Mouse (Mus musculus) midbrain, embryonic 16.5 days (tissue): ENCODE measurements around the gene Ccdc13. TPM values are rescaled to one million over a fixed set of nuclear protein-coding genes. Genes with fewer than 3 reads are reported as not detected.

Experiments
- ATAC-seq: fragments of 200-750 bp; cut with Nextera tagmentation; 2 replicates; pipeline ENCODE4 v1.8.0; 2017; ENCODE audit warnings: moderate TSS enrichment
- H3K27ac ChIP-seq: fragments of 300-500 bp; sonication (generic); 2 replicates; pipeline ENCODE4 v1.5.1; 2014; ENCODE audit warnings: mild to moderate bottlenecking, low read length, mixed read lengths
- H3K27me3 ChIP-seq: fragments of 300-500 bp; sonication (generic); 2 replicates; pipeline ENCODE4 v1.6.1; 2014; ENCODE audit warnings: low read depth, low read length, mixed read lengths; ENCODE audit not compliant: control insufficient read depth, insufficient read depth
- H3K36me3 ChIP-seq: fragments of 300-500 bp; sonication (generic); 2 replicates; pipeline ENCODE4 v1.6.1; 2014; ENCODE audit warnings: mild to moderate bottlenecking, low read length, moderate library complexity, mixed read lengths; ENCODE audit not compliant: control insufficient read depth, insufficient read depth
- H3K4me1 ChIP-seq: fragments of 300-500 bp; sonication (generic); 2 replicates; pipeline ENCODE4 v1.6.1; 2014; ENCODE audit warnings: mild to moderate bottlenecking, low read length, mixed read lengths; ENCODE audit not compliant: control insufficient read depth, insufficient read depth
- H3K4me2 ChIP-seq: fragments of 300-500 bp; sonication (generic); 2 replicates; pipeline ENCODE4 v1.6.1; 2014; ENCODE audit warnings: mild to moderate bottlenecking, low read length, mixed read lengths
- H3K4me3 ChIP-seq: fragments of 300-500 bp; sonication (generic); 2 replicates; pipeline ENCODE4 v1.5.1; 2014; ENCODE audit warnings: low read depth, mild to moderate bottlenecking, low read length, moderate library complexity, mixed read lengths
- H3K9ac ChIP-seq: fragments of 300-500 bp; sonication (generic); 2 replicates; pipeline ENCODE4 v1.6.1; 2014; ENCODE audit warnings: low read depth, low read length, mixed read lengths
- H3K9me3 ChIP-seq: fragments of 300-500 bp; sonication (generic); replicated peaks from 2 replicates; pipeline ENCODE4 v1.6.1; 2014; ENCODE audit warnings: mild to moderate bottlenecking, low read length, mixed read lengths; ENCODE audit not compliant: control insufficient read depth, poor library complexity, severe bottlenecking
- WGBS: fragments of 180-500 bp; shearing (Covaris S2); extraction: QIAGEN DNeasy Blood & Tissue Kit; methylation state at CpG from one replicate; pipeline ENCODE4 v1.1.7; 2014; 5-methylcytosine and 5-hydroxymethylcytosine counted together
- polyA plus RNA-seq: library from polyadenylated mRNA; unstranded; fragments of >200 nt; fragmentation: Nextera tagmentation; extraction: Ambion mirVana; gene quantifications from 2 replicates; pipeline ENCODE4 v1.2.1, GENCODE M21; 2015

The Ccdc13 gene
- polyA plus RNA-seq, 1 experiment from 2014 or later: 5.1 TPM

DNA sequence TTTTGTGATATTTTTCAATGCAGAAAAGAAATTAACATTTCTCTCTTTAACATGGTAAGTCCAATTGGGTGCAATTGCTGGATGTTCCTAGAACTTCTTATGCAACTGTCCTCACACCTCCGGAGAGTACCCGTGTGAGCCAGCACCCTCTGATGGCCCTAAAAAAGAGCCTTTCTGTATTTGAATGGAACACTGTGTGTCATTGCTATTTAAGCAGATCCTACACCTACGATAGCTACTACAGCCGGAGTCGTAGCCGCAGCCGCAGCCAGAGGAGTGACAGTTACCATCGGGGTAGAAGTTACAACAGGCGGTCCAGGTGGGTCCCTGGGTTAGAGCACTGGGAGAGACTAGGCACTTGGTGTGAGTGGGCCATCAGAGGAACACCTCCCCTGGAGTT lies 86.5 kb downstream of the Ccdc13 start:
- H3K9me3 ChIP-seq: no peaks in the 10 kb centered on the region
- no peak overlapping the region for H3K9ac ChIP-seq
- H3K27ac ChIP-seq: no peak overlapping the region
- no peak for ATAC-seq
- no peak overlapping the region for H3K4me3 ChIP-seq
- H3K4me2 ChIP-seq: no peak overlapping the region
- 98% methylated on average over 9 of the region's 9 CpGs for whole genome bisulfite sequencing
- 0 out of 2 replicates have a peak, but pooled peaks cover 3% of the 10 kb centered on the region for H3K4me1 ChIP-seq
- H3K36me3 ChIP-seq: peaks cover 39% of the 10 kb centered on the region
- H3K27me3 ChIP-seq: no peaks in the 10 kb centered on the region

Other genes starting within 250 kb of the Ccdc13 start
- gene Lyzl4, start 197.4 kb downstream of the Ccdc13 start, polyA plus RNA-seq: not detected in 2 replicates
- gene Vipr1, start 196.7 kb downstream of the Ccdc13 start, polyA plus RNA-seq: 0.15 and 0.53 TPM in 2 replicates
- 32.0 and 34.5 TPM in 2 replicates for gene Sec22c, start 134.0 kb downstream of the Ccdc13 start, polyA plus RNA-seq
- gene Ss18l2, start 129.1 kb downstream of the Ccdc13 start, polyA plus RNA-seq: 143 and 157 TPM in 2 replicates
- 45.3 and 63.1 TPM in 2 replicates for gene Nktr, start 120.3 kb downstream of the Ccdc13 start, polyA plus RNA-seq
- gene Zfp651, start 80.1 kb downstream of the Ccdc13 start, polyA plus RNA-seq: 21.1 and 23.6 TPM in 2 replicates
- 1.5 and 1.6 TPM in 2 replicates for gene Klhl40, start 61.9 kb downstream of the Ccdc13 start, polyA plus RNA-seq
- gene Hhatl, start 47.0 kb downstream of the Ccdc13 start, polyA plus RNA-seq: 0.16 TPM in 1 of 2 replicates, not detected in the other
- gene Higd1a, start 18.9 kb upstream of the Ccdc13 start, polyA plus RNA-seq: 143 and 154 TPM in 2 replicates
- gene Ackr2, start 58.9 kb upstream of the Ccdc13 start, polyA plus RNA-seq: 3.2 and 3.3 TPM in 2 replicates
- not detected in 2 replicates for gene Cyp8b1, start 76.8 kb upstream of the Ccdc13 start, polyA plus RNA-seq
- 1.5 and 2.6 TPM in 2 replicates for gene Fam198a, start 111.5 kb upstream of the Ccdc13 start, polyA plus RNA-seq
- 40.2 and 42.0 TPM in 2 replicates for gene Pomgnt2, start 157.6 kb upstream of the Ccdc13 start, polyA plus RNA-seq